Mouse (Mus musculus) heart, embryonic 11.5 days (tissue): Measurements from ENCODE around the gene Lrrc18. TPM values are rescaled to one million over a fixed set of nuclear protein-coding genes. Genes with fewer than 3 reads are reported as not detected.

Experiments
- ATAC-seq: fragments of 200-750 bp; cut with Nextera tagmentation; replicated peaks from 2 replicates; pipeline ENCODE4 v1.8.0; 2017; ENCODE audit warnings: moderate library complexity; ENCODE audit not compliant: insufficient number of reproducible peaks, low FRiP score, low TSS enrichment
- H3K27ac ChIP-seq: fragments of 300-500 bp; sonication (generic); 2 replicates; pipeline ENCODE4 v1.5.1; 2014; ENCODE audit warnings: mild to moderate bottlenecking, low read depth, low read length
- H3K27me3 ChIP-seq: fragments of 300-500 bp; sonication (generic); 2 replicates; pipeline ENCODE4 v1.6.1; 2014; ENCODE audit warnings: mild to moderate bottlenecking, low read length, mixed read lengths; ENCODE audit not compliant: control insufficient read depth, insufficient read depth
- H3K36me3 ChIP-seq: fragments of 300-500 bp; sonication (generic); 2 replicates; pipeline ENCODE4 v1.6.1; 2014; ENCODE audit warnings: mild to moderate bottlenecking, low read length, moderate library complexity, mixed read lengths; ENCODE audit not compliant: control insufficient read depth, insufficient read depth
- H3K4me1 ChIP-seq: fragments of 300-500 bp; sonication (generic); 2 replicates; pipeline ENCODE4 v1.6.1; 2014; ENCODE audit warnings: low read length; ENCODE audit not compliant: control insufficient read depth, insufficient read depth
- H3K4me2 ChIP-seq: fragments of 300-500 bp; sonication (generic); 2 replicates; pipeline ENCODE4 v1.6.1; 2014; ENCODE audit warnings: mild to moderate bottlenecking, moderate library complexity
- H3K4me3 ChIP-seq: fragments of 300-500 bp; sonication (generic); 2 replicates; pipeline ENCODE4 v1.5.1; 2014; ENCODE audit warnings: low read depth, low read length
- H3K9ac ChIP-seq: fragments of 300-500 bp; sonication (generic); 2 replicates; pipeline ENCODE4 v1.6.1; 2014; ENCODE audit warnings: mild to moderate bottlenecking, low read depth, low read length, moderate library complexity
- H3K9me3 ChIP-seq: fragments of 300-500 bp; sonication (generic); replicated peaks from 2 replicates; pipeline ENCODE4 v1.6.1; 2016; ENCODE audit warnings: low read length; ENCODE audit not compliant: control insufficient read depth
- WGBS: fragments of 180-500 bp; shearing (Covaris S2); extraction: QIAGEN DNeasy Blood & Tissue Kit; methylation state at CpG from one replicate; pipeline ENCODE4 v1.1.7; 2014; ENCODE audit not compliant: insufficient replicate concordance; 5-methylcytosine and 5-hydroxymethylcytosine counted together
- polyA plus RNA-seq: library from polyadenylated mRNA; unstranded; fragments of >200 nt; fragmentation: Nextera tagmentation; extraction: Ambion mirVana; gene quantifications from 2 replicates; pipeline ENCODE4 v1.2.1, GENCODE M21; 2014

Gene Lrrc18
- polyA plus RNA-seq, 1 experiment from 2014 or later, result 0.39 TPM

DNA sequence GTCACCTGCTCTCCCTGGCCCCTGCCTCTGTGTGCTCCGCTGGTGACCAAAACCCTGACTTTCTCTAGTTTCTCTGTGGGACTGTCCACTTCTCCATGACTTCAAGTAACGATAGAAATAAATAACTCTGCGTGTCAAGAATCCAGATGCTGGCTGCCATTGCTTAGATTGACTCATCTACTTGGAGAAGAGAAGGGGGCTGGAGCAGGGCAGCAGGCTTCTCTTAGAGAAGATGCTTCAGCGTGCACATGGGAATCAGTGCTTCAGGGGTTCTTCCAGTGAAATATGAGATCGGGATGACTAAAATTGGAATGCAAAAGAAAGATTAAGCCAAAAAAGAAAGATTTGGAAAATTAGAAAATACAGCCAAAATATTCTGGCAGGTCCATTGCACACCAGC lies 28.4 kb downstream of the Lrrc18 start:
- Histone ChIP-seq H3K27ac (no peak overlapping the region), H3K4me2 (no peak overlapping the region), H3K4me1 (peaks cover 4% of the 10 kb centered on the region), H3K4me3 (no peak overlapping the region), H3K27me3 (no peaks in the 10 kb centered on the region), H3K36me3 (no peaks in the 10 kb centered on the region), H3K9ac (no peak overlapping the region), H3K9me3 (no peaks in the 10 kb centered on the region)
- WGBS, result 81% methylated on average over 5 of the region's 5 CpGs
- ATAC-seq, result no peak

DNA sequence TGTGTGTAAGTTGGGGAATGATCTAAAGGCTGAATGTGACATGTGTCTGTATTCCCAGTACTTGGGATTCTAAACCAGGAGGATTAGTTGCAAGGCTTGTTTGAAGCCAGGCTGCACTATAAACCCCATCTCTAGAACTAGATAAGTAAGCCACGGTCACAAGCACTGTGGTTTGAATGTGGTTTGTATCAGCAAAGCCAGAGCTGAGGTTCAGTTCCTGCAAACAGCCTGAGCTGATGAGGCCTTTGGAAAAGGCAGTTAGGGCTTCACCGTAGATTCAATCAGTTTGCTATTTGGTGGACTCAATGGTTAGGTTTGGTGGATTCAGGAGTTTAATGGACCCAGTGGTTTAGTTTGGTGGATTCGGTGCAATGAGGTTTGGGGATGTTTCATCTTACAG lies 39.7 kb downstream of the Lrrc18 start:
- Histone ChIP-seq H3K4me3 (no peak overlapping the region), H3K27ac (no peak overlapping the region), H3K36me3 (no peaks in the 10 kb centered on the region), H3K9ac (no peak overlapping the region), H3K9me3 (no peaks in the 10 kb centered on the region), H3K27me3 (0 out of 2 replicates have a peak, but pooled peaks cover 5% of the 10 kb centered on the region), H3K4me1 (no peaks in the 10 kb centered on the region), H3K4me2 (no peak overlapping the region)
- no peak for ATAC-seq
- 71% methylated on average over 3 of the region's 3 CpGs for WGBS

DNA sequence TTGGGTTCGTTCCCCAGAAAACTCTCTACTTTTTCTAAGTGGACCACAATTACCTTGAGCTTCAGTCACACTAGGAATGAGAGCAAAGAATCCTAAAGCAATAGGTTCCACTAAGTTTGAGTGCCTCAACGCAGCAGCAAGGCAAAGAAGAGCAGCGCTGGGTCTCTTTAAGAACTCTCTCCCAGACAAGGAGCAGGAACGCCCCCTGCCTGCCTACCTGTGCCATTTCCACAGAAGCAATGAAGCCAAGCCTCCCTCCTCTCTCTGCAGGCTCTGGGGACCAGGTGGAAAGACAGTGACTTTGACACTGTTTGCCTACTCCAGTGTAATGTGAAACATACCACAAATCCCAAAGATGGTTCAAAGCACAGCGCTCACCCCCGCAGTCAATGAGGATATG lies 42.2 kb downstream of the Lrrc18 start:
- Histone ChIP-seq H3K27me3 (0 out of 2 replicates have a peak, but pooled peaks cover 5% of the 10 kb centered on the region), H3K4me3 (no peak overlapping the region), H3K4me1 (no peaks in the 10 kb centered on the region), H3K27ac (no peak overlapping the region), H3K9ac (no peak overlapping the region), H3K9me3 (no peaks in the 10 kb centered on the region), H3K36me3 (no peaks in the 10 kb centered on the region), H3K4me2 (no peak overlapping the region)
- ATAC-seq, result no peak
- WGBS, result 41% methylated on average over 6 of the region's 6 CpGs

DNA sequence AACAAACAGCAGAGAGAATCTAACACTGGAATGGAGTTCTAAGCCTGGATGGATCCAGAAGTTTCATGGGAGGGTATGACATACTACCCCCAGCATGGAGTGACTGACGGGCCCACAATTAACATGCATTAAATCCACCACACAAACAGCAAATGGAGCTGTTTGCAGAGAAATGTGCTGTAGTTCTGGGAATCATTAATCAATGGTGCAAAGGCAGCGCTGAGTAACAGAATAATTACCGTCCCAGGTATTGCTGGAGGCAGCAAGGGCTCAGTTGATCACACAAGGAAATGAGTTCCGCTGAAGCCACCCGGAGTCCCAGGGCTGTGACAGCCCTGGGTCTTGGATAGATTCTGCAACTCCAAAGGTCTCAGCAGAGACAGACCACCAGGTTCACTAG lies 44.2 kb downstream of the Lrrc18 start:
- H3K36me3 ChIP-seq, result no peaks in the 10 kb centered on the region
- H3K9ac ChIP-seq, result no peak overlapping the region
- no peak overlapping the region for H3K27ac ChIP-seq
- ATAC-seq, result no peak
- H3K4me2 ChIP-seq, result no peak overlapping the region
- H3K4me1 ChIP-seq, result no peaks in the 10 kb centered on the region
- WGBS, result 72% methylated on average over 5 of the region's 5 CpGs
- 0 out of 2 replicates have a peak, but pooled peaks cover 5% of the 10 kb centered on the region for H3K27me3 ChIP-seq
- H3K4me3 ChIP-seq, result no peak overlapping the region
- H3K9me3 ChIP-seq, result no peaks in the 10 kb centered on the region

DNA sequence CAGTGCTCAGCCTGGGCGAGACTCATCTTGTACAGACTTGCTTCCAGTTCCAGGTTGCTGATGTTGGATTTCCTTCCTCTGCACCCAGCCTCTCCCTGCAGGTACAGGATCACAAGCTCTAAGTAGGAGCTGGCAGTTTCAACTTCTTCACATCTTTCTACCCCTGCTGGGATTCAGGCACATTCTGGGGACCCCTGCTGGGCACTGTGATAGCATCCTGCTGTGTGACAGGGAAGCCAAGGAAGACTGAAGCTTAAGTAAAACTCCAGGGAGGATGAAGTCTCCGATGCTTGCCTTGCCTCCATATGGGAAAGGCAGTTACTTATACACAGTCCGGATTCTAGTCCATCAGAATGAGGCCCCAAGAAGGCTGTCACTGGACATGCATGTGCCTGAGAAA lies 45.6 kb downstream of the Lrrc18 start:
- no peaks in the 10 kb centered on the region for H3K36me3 ChIP-seq
- no peak overlapping the region for H3K27ac ChIP-seq
- 0 out of 2 replicates have a peak, but pooled peaks cover 5% of the 10 kb centered on the region for H3K27me3 ChIP-seq
- H3K9me3 ChIP-seq, result no peaks in the 10 kb centered on the region
- no peak for ATAC-seq
- no peak overlapping the region for H3K4me3 ChIP-seq
- no peak overlapping the region for H3K4me2 ChIP-seq
- WGBS, result 19% methylated on average over 3 of the region's 3 CpGs
- no peaks in the 10 kb centered on the region for H3K4me1 ChIP-seq
- no peak overlapping the region for H3K9ac ChIP-seq

DNA sequence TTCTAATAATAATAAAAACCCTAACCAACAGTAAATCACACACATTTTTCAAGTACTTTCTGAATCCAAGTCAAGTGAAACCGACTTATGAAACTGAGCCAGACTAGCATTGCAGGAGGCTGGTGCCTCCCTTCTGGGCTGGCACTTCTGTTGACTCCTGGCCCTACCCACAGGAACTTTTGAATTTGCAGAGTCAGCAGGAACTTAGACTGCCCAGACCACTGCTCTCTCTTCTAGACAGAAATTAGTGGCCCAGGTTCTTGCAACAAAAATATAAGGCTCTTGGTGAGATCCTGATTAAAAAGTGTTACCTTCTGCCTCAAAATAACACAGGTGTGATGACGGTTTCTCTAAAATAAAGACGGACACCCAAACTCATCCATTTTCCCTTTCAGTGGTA lies 54.0 kb downstream of the Lrrc18 start:
- ATAC-seq, result no peak
- no peaks in the 10 kb centered on the region for H3K4me1 ChIP-seq
- H3K36me3 ChIP-seq, result no peaks in the 10 kb centered on the region
- WGBS, result 84% methylated on average over 3 of the region's 3 CpGs
- H3K27ac ChIP-seq, result no peak overlapping the region
- no peaks in the 10 kb centered on the region for H3K27me3 ChIP-seq
- H3K4me2 ChIP-seq, result no peak overlapping the region
- H3K9ac ChIP-seq, result no peak overlapping the region
- H3K4me3 ChIP-seq, result no peak overlapping the region
- H3K9me3 ChIP-seq, result no peaks in the 10 kb centered on the region

DNA sequence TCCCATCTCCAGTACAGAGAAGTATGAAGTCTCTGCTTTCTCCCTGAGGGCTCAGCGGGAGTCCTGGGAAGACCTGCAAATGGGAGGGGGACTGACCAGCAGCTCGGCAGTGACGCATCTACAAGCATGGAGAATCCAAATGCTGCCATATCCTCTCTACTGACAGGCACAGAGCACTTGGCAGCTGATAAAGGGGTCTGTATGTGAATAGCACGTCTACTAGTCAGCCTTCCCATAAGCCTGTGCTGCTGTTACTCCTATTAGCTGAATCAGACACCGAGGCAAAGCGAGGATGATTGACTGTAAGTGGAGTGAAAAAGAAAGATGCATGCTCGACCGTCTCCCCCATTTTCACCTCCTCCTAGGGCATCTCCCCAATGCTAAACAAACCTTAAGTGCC lies 62.3 kb downstream of the Lrrc18 start:
- no peaks in the 10 kb centered on the region for H3K36me3 ChIP-seq
- WGBS, result 45% methylated on average over 8 of the region's 8 CpGs
- no peaks in the 10 kb centered on the region for H3K27me3 ChIP-seq
- H3K4me2 ChIP-seq, result no peak overlapping the region
- no peaks in the 10 kb centered on the region for H3K9me3 ChIP-seq
- H3K9ac ChIP-seq, result no peak overlapping the region
- H3K4me3 ChIP-seq, result no peak overlapping the region
- no peak overlapping the region for H3K27ac ChIP-seq
- ATAC-seq, result no peak
- 0 out of 2 replicates have a peak, but pooled peaks cover 4% of the 10 kb centered on the region for H3K4me1 ChIP-seq

DNA sequence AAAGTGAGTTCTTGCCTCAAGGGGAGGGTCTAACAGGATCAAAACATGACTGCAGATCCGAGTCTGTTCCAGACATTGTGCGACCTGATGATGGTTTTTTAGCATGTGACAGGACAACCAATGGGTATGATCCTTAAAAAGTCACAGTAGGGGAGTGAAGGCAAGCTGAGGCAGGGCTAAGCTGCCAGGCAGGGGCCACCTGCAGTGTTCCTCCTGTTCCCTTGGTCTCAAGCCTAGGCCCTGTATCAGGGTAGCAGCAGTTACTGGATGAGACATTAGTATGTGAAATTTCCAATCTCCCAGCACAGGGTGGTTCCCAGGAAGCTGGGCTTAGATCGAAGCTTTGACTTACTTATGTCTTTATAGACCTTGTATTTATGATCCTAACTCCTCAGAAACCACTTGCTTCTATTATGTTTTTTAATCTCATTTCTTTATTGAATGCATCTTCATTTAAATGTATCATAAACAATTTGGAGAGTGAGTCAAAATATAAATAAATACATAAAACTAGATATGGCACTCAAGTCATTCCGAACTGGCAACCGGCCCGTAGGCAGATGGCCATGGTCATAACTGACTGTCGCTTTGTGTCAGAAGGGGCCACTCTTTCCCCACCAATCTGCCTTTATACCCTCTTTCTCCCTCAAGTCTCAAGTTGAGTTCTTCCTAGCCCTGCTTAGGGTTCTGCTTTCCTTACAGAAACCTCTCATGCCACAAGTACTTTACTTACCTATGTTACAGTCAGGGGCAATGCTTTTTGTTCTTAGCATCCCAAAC lies 67.9 kb downstream of the Lrrc18 start:
- Histone ChIP-seq H3K27ac (no peak overlapping the region), H3K9me3 (no peaks in the 10 kb centered on the region), H3K4me2 (no peak overlapping the region), H3K27me3 (no peaks in the 10 kb centered on the region), H3K9ac (no peak overlapping the region), H3K36me3 (no peaks in the 10 kb centered on the region), H3K4me3 (no peak overlapping the region), H3K4me1 (0 out of 2 replicates have a peak, but pooled peaks cover 4% of the 10 kb centered on the region)
- 86% methylated on average over 7 of the region's 7 CpGs for WGBS
- no peak for ATAC-seq

DNA sequence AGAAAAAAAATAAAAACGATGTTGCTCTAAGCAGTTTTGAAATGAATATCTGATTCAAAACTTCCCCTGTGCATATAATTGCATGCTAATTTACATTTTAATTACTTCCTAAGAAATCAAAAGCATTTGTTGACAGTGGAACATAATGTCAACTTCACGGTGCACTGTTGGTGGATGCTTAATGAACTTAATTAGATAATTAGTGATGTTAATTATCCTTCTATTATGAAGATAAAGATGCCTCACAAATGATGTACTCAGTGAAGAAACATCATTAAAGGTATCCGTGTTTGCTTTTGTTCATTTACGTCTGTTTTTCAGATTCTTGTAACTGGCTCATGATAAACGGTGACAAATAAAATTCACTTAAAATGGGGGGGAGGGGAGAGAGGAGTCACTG lies 71.8 kb downstream of the Lrrc18 start:
- no peak overlapping the region for H3K4me2 ChIP-seq
- no peaks in the 10 kb centered on the region for H3K4me1 ChIP-seq
- H3K27ac ChIP-seq, result no peak overlapping the region
- no peaks in the 10 kb centered on the region for H3K27me3 ChIP-seq
- H3K36me3 ChIP-seq, result no peaks in the 10 kb centered on the region
- no peak for ATAC-seq
- no peak overlapping the region for H3K9ac ChIP-seq
- 78% methylated on average over 5 of the region's 5 CpGs for WGBS
- no peak overlapping the region for H3K4me3 ChIP-seq
- no peaks in the 10 kb centered on the region for H3K9me3 ChIP-seq
